Mouse (Mus musculus) small intestine, adult 2 months (tissue): ENCODE measurements around the gene Cxcr3.

Experiments
- CTCF ChIP-seq: fragments of 200-500 bp; IDR thresholded peaks from 2 replicates; pipeline ENCODE4 v1.5.1; 2012; ENCODE audit warnings: low read depth, mild to moderate bottlenecking, control low read depth, inconsistent platforms, low read length, moderate library complexity, mixed read lengths; ENCODE audit not compliant: insufficient replicate concordance, insufficient read length; ENCODE audit errors: extremely low read depth
- POLR2A ChIP-seq: fragments of 200-500 bp; IDR thresholded peaks from 2 replicates; pipeline ENCODE4 v1.6.1; 2012; ENCODE audit warnings: low read depth, mild to moderate bottlenecking, control low read depth, inconsistent platforms, low read length, moderate library complexity

GRCm38 (mm10) chrX:101697537-101697936 lies 36.5 kb downstream of the Cxcr3 start:
- TF ChIP-seq POLR2A (no peak), CTCF (no peak)
